8 mouse cellular contexts compared by ENCODE assay signal in the genomic region with DNA sequence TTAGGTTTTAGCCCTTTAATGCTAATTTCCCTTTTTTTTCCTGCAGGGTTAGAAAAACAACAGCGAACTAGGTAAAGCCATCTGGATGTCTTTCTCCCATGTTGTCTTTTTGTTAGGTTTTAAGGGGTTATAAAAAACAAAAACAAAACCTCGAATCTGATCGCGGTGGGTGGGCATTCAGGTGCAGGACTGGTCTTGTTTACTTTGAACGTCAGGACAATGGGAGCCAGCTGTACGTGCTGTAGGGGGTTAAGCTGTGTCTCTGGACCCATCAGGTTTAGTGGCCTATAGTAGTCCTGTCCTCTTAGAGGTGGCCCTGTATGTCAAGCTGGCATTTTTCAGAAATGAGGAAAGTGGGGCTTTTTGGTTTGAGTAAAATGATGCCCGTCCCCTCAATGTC. TPM values are rescaled to one million over a fixed set of nuclear protein-coding genes. Genes with fewer than 3 reads are reported as not detected.
A peak's percentile ranks its signal among the peaks of the same experiment; 100 is the strongest.
DNase-seq lines count a peak whose midpoint lies in the region; ATAC-seq and TF ChIP-seq lines count a peak whose summit lies in the region.

No protein-coding gene starts in this region.

- H3K4me3 ChIP-seq in lung, adult 2 months (replicated peaks; ENCODE audit: extremely low read depth, low read depth, low read length), result peak overlapping the region; percentile 73
- peak overlapping the region; percentile 78 for H3K4me3 ChIP-seq in embryonic facial prominence, embryonic 13.5 days
- peak overlapping the region; percentile 92 for H3K4me3 ChIP-seq in hindbrain, embryonic 16.5 days (ENCODE audit: low read length)
- peak overlapping the region; percentile 87 for H3K4me3 ChIP-seq in midbrain, embryonic 16.5 days (ENCODE audit: low read depth, low read length)

- no peak for ATAC-seq in embryonic facial prominence, embryonic 13.5 days (ENCODE audit: insufficient number of reproducible peaks, insufficient read depth, low FRiP score, low TSS enrichment, low read depth)
- ATAC-seq in hindbrain, embryonic 16.5 days, result no peak
- no peak for ATAC-seq in midbrain, embryonic 16.5 days

- TF ChIP-seq CTCF in lung, adult 2 months (IDR thresholded peaks at IDR 0.05; ENCODE audit: insufficient read depth, low read length), result no peak

- peaks cover 4% of the 10 kb centered on the region for H3K4me1 ChIP-seq in lung, adult 2 months (ENCODE audit: control insufficient read depth, insufficient read depth, low read length)
- H3K4me1 ChIP-seq in embryonic facial prominence, embryonic 13.5 days, result peaks cover 17% of the 10 kb centered on the region
- H3K4me1 ChIP-seq in hindbrain, embryonic 16.5 days (ENCODE audit: control insufficient read depth, insufficient read depth, low read depth, low read length), result peaks cover 17% of the 10 kb centered on the region
- H3K4me1 ChIP-seq in midbrain, embryonic 16.5 days (ENCODE audit: control insufficient read depth, insufficient read depth, low read length), result peaks cover 14% of the 10 kb centered on the region

- H3K27me3 ChIP-seq in embryonic facial prominence, embryonic 13.5 days, result no peaks in the 10 kb centered on the region
- H3K27me3 ChIP-seq in hindbrain, embryonic 16.5 days (replicated peaks; ENCODE audit: control insufficient read depth, insufficient read depth, low read length), result no peaks in the 10 kb centered on the region
- H3K27me3 ChIP-seq in midbrain, embryonic 16.5 days (ENCODE audit: control insufficient read depth, insufficient read depth, low read depth, low read length), result no peaks in the 10 kb centered on the region

- peak overlapping the region; percentile 87 for H3K9ac ChIP-seq in embryonic facial prominence, embryonic 13.5 days
- peak overlapping the region; percentile 85 for H3K9ac ChIP-seq in hindbrain, embryonic 16.5 days (ENCODE audit: low read depth, low read length)
- peak overlapping the region; percentile 89 for H3K9ac ChIP-seq in midbrain, embryonic 16.5 days (ENCODE audit: low read depth, low read length)

- no peak for DNase-seq in lung, adult 2 months
- no peak for DNase-seq in lung, postnatal 10 days
- no peak for DNase-seq in right cerebral cortex, adult 18-20 months
- DNase-seq in urinary bladder, postnatal 10 days (ENCODE audit: low spot score), result no peak
- no peak for DNase-seq in urinary bladder, postnatal 14 days (ENCODE audit: low spot score)

- TF ChIP-seq POLR2A in lung, adult 2 months (IDR thresholded peaks at IDR 0.05; ENCODE audit: borderline replicate concordance, extremely low read depth, low read depth, low read length), result no peak

- 18% methylated on average over 7 of the region's 7 CpGs for whole genome bisulfite sequencing in lung, adult 2 months
- WGBS in embryonic facial prominence, embryonic 13.5 days, result 5% methylated on average over 7 of the region's 7 CpGs
- 7% methylated on average over 7 of the region's 7 CpGs for WGBS in hindbrain, embryonic 16.5 days
- 6% methylated on average over 7 of the region's 7 CpGs for WGBS in midbrain, embryonic 16.5 days

- H3K4me2 ChIP-seq in embryonic facial prominence, embryonic 13.5 days, result peak overlapping the region; percentile 81
- H3K4me2 ChIP-seq in hindbrain, embryonic 16.5 days (ENCODE audit: low read length), result peak overlapping the region; percentile 95
- peak overlapping the region; percentile 93 for H3K4me2 ChIP-seq in midbrain, embryonic 16.5 days (ENCODE audit: low read length)

- no peaks in the 10 kb centered on the region for H3K36me3 ChIP-seq in embryonic facial prominence, embryonic 13.5 days
- no peaks in the 10 kb centered on the region for H3K36me3 ChIP-seq in hindbrain, embryonic 16.5 days (ENCODE audit: control insufficient read depth, insufficient read depth, low read length)
- no peaks in the 10 kb centered on the region for H3K36me3 ChIP-seq in midbrain, embryonic 16.5 days (ENCODE audit: control insufficient read depth, insufficient read depth, low read length)

- no peak overlapping the region for H3K27ac ChIP-seq in embryonic facial prominence, embryonic 13.5 days
- H3K27ac ChIP-seq in hindbrain, embryonic 16.5 days (ENCODE audit: low read depth, low read length), result peak overlapping the region; percentile 84
- no peak overlapping the region for H3K27ac ChIP-seq in midbrain, embryonic 16.5 days (ENCODE audit: low read length)

- H3K9me3 ChIP-seq in embryonic facial prominence, embryonic 13.5 days, result no peaks in the 10 kb centered on the region
- H3K9me3 ChIP-seq in hindbrain, embryonic 16.5 days (ENCODE audit: control insufficient read depth, low read length), result no peaks in the 10 kb centered on the region
- no peaks in the 10 kb centered on the region for H3K9me3 ChIP-seq in midbrain, embryonic 16.5 days (replicated peaks; ENCODE audit: control insufficient read depth, low read length, poor library complexity, severe bottlenecking)

RNA-seq across cellular contexts. Expression of a gene that starts 1.0 kb away (rescaled TPM):
- 28.4 and 38.3 TPM in 2 replicates for polyA plus RNA-seq in lung, adult 2 months (2012; rRNA removed)
- polyA plus RNA-seq in embryonic facial prominence, embryonic 13.5 days (2015; fragmentation: Nextera tagmentation; extraction: Ambion mirVana), result 9.4 and 13.0 TPM in 2 replicates
- polyA plus RNA-seq in hindbrain, embryonic 16.5 days (2015; fragmentation: Nextera tagmentation; extraction: Ambion mirVana), result 14.7 and 19.7 TPM in 2 replicates
- polyA plus RNA-seq in midbrain, embryonic 16.5 days (2015; fragmentation: Nextera tagmentation; extraction: Ambion mirVana), result 18.4 and 19.3 TPM in 2 replicates

RNA-seq across cellular contexts. Expression of a gene that starts 35.9 kb away (rescaled TPM):
- polyA plus RNA-seq in lung, adult 2 months (2012; rRNA removed), result not detected in 2 replicates
- not detected in 2 replicates for polyA plus RNA-seq in embryonic facial prominence, embryonic 13.5 days (2015; fragmentation: Nextera tagmentation; extraction: Ambion mirVana)
- polyA plus RNA-seq in hindbrain, embryonic 16.5 days (2015; fragmentation: Nextera tagmentation; extraction: Ambion mirVana), result not detected in 2 replicates
- not detected in 2 replicates for polyA plus RNA-seq in midbrain, embryonic 16.5 days (2015; fragmentation: Nextera tagmentation; extraction: Ambion mirVana)
